Mouse (Mus musculus): ENCODE data around the gene Azin2. TPM values are rescaled to one million over a fixed set of nuclear protein-coding genes. Genes with fewer than 3 reads are reported as not detected.

Gene Azin2
- polyA plus RNA-seq, 1 experiment: 25.9 TPM

- DNase-seq (ENCODE audit: low read depth): no peak
Observed at GRCm38 (mm10) chr4:128935595-128935994, 26.6 kb downstream of the Azin2 start.

GRCm38 (mm10) chr4:128932783-128933182 lies 29.5 kb downstream of the Azin2 start:
- no peak for DNase-seq (ENCODE audit: low read depth)

DNA sequence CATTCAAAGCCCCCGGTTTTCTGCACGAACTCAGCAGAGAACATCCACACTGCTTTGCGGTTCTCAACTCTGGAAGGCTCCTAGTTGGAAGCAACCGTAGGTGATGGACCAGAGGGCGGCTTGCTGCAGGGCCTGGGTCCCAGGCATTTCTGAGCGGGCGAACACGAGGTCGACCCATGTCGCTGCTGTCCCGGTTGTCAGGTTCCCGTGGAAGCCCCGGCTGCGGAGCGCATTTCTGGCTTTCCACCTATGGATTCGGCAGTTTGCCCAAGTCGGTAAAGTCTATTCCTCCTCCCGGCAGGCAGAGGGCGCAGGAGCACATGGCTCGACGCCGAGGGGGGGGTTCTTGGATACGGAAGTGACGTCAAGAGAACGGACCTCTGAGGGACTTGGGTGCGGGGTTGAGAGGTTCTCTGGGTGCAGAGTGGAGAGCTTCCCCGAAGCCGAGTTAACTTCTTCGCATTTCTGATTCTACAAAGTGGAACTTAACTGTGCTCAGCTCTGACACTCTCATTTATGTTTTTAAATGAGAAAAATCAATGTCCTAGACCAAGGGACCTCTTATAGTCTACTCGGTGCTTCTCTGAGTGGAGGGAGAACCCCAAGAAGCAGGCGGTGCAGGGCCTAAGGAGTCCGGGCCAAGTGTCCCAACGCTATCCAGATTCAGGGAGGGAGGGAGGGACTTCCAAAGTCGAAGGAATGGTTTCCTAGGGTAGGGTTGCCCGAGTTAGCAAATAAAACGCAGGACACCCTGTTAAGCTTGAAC lies 37.2 kb downstream of the Azin2 start:
- no peak for DNase-seq (ENCODE audit: low read depth)

DNA sequence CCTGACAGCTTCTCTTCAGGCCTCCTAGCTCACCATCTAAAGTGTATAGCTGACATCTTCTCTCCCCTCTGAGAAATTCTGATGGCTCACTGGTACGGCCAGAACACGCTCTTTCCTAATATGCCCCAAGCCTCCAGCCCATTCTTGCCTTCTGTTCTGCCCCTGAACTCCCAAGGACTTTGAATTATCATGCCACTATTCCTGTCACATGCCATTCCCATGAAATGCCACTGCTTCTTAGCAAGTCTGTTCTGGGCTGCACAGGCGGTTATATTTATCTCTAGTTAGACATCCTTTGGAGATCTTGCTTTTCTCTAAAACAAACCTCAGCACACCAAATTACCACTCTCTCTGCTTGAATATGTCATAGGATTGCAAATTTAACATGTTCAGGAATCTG lies 38.6 kb downstream of the Azin2 start:
- DNase-seq (ENCODE audit: low read depth): no peak

DNA sequence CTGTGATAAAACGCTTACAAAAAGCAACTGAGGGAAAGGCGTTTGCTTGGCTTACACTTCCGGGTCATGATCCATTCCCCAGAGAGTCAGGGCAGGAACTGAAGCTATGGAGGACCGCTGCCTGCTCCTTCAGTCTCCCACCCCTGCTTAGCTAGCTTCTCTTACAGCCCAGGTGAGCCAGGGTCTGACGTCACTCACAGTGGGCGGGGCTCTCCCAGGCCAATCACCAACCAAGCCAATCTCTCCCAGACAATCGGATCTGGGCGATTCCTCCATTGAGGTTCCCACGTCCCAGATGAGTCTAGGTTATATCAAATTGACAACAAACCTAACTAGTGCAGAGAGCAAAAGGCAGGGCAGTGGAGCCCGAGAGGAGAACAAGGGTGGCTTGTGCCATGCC lies 43.1 kb downstream of the Azin2 start:
- no peak for DNase-seq (ENCODE audit: low read depth)

- DNase-seq (ENCODE audit: low read depth): no peak
Observed at GRCm38 (mm10) chr4:128918187-128918586, 44.1 kb downstream of the Azin2 start.

GRCm38 (mm10) chr4:128917756-128918155 lies 44.5 kb downstream of the Azin2 start:
- DNase-seq (ENCODE audit: low read depth): no peak

DNA sequence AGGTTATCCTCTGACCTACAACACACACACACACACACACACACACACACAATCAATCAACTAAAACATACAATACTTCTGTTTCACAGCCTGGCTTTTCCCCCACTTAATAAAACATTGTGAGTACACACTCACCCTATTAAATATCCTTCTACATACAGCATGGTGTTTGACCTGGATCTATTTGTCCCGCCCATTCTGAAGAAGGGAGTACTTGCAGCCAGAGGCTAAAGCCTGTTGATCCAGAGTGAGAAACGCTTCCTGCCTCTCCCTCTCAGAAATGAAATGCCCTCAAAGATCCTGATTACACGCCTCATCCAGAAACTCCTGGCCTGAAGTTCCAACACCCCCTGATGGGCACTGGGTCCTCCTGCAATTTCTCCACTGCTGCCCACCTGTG lies 45.1 kb downstream of the Azin2 start:
- no peak for DNase-seq (ENCODE audit: low read depth)

DNA sequence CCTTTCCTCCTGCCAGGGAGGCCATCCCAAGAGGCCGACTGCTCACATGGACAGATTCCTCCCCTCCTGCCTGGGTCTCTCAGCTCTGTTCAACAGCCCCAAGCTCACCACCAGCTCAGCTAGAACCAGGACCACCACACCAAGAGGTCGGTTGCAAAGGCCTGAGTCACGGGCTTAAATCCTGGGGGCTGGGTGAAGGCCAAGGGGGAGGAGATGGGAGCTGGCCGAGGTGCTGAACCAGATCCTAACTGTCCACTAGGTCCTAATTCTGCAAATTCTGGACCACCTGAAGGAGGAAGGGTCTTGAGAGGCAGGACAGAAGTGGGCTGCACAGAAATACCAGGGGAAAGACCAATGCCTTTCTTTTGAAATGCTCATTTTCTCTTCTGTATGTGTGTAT lies 48.4 kb downstream of the Azin2 start:
- DNase-seq (ENCODE audit: low read depth): no peak

DNA sequence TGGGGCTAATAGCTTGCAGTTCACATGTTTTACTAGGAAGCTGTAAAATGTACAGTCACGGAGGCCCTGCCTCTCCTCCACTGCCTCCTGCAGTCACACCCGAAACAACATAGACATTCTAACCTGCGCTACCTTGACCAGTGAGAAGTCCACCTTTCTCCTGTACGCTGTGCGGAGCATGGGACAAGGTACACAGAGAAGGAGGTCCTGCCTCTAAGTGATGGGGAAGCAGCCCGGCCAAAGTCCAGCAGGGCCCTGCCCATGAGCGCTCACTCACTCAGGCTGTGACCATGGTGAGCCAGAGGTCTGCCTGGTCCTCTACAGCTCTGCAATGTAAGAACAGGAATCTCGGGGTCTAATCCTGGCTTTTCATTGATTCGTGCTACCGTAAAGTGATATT lies 50.2 kb downstream of the Azin2 start:
- no peak for DNase-seq (ENCODE audit: low read depth)

DNA sequence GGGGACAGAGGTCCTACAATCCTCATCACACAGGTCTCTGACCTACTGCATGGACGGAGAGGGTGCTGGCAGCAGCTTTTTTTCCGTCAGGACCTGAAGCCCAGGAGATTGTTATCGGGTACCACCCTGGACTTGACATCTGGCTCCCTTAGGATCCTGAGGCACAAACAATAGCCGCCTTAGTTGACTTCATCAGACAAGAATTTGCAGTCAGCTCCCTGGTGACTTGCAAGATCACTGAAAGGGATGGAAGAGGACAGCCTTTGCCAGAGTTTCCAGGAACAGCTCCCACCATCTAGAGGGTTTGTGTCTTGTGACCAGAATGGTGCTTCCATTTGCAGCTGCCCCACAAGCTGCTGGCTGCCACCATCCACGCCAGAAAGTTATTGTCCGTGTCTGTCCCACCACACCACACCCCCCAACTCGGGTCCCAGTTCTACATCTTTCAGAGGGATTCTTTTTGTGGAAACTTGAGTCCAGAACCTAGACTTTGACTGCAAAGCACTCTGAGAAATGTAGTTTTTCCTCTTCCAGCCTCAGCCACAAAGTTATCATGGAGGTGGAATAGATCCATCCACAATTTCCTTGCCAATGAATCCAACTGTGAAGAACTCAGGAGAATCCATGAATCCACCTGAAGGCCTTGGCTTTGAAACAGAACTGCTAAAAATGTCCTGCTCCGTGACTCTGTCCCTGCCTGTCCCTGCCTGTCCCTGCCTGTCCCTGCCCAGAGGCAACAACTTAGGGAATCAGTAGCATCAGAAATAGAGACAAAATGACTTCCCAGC lies 51.8 kb downstream of the Azin2 start:
- DNase-seq (ENCODE audit: low read depth): no peak

DNA sequence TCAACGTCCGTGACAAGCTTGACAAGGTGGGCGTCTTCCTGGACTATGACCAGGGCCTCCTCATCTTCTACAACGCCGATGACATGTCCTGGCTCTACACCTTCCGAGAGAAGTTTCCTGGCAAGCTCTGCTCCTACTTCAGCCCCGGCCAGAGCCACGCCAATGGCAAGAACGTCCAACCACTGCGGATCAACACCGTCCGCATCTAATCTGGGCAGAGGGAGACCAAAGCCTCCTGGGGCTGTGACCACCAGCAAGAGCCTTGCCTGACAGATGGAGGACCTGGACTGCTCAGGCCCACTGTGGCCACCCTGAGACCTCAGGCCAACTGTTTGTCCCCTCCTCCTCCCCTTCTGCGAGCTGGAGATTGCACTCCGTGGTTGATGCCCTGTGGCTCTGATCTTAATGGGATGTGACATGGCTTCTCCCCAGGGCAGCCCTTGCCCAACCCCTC lies 52.8 kb downstream of the Azin2 start:
- DNase-seq (ENCODE audit: low read depth): no peak

DNA sequence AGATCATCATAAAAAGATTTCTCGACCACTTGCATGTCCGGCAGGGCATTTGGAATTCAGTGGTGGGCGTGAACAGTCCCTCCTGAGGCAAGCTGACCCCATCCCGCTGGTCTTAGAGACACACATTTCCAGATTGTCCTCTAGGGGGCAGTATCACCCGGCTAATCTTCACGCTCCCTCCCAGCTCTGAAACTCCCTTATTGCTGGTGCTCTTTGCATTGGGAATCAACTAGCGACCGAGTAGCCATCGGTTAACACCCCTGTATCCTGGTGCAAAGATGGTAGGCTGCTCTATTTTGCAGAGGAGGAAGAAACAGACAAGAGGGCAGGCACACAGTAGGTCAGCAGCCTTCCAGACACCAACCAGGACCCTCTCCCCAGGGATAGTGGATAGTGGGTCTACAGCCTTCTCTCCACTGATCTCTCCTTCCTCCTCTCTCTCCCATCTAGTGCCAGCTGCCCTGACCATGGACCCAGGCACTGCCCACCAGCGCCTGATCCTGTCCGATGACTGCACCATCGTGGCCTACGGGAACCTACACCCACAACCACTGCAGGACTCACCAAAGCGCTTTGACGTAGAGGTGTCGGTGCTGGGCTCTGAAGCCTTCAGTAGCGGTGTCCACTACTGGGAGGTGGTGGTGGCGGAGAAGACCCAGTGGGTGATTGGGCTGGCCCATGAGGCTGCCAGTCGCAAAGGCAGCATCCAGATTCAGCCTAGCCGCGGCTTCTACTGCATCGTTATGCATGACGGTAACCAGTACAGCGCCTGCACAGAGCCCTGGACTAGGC lies 53.5 kb downstream of the Azin2 start:
- no peak for DNase-seq (ENCODE audit: low read depth)

DNA sequence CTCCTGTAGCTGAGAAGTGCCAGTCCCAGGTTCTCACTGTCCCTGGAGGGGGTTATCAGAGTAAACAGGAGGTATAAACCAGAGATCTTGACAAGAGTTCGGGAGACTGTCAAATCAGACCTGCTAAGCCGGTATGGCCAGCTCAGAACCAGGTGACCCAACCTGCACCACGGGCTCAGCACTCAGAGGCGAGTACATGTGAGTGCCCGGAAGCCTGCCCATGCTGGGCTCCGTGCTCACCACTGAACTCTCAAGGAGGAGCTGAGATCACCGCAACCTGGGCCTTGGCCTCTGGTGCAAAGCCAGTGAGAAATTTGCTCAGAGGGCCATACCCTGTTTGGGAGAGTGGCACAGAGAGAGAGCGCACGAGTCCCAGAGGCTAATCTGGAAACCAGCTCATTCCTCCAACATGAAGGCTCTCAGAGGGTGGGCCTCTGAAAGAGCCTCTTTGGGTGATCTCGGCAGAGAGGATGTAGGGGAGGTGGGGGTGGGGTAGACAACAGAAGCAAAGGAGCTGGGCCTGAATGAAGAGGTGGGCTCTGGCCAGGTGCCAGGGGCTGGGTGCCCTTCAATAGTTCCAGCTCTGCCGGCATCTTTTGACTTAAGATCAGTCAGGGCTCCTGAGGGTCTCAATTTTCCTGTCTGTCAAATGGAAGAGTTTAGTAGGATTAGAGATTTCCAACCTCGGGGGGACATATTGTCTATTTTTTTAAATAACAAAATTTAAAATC lies 54.8 kb downstream of the Azin2 start:
- peak; percentile 41 for DNase-seq (ENCODE audit: low read depth)

GRCm38 (mm10) chr4:128906757-128907156 lies 55.5 kb downstream of the Azin2 start:
- DNase-seq (ENCODE audit: low read depth): no peak

GRCm38 (mm10) chr4:128905251-128905650 lies 57.0 kb downstream of the Azin2 start:
- no peak for DNase-seq (ENCODE audit: low read depth)

GRCm38 (mm10) chr4:128904035-128904800 lies 58.0 kb downstream of the Azin2 start:
- DNase-seq (ENCODE audit: low read depth): no peak

DNA sequence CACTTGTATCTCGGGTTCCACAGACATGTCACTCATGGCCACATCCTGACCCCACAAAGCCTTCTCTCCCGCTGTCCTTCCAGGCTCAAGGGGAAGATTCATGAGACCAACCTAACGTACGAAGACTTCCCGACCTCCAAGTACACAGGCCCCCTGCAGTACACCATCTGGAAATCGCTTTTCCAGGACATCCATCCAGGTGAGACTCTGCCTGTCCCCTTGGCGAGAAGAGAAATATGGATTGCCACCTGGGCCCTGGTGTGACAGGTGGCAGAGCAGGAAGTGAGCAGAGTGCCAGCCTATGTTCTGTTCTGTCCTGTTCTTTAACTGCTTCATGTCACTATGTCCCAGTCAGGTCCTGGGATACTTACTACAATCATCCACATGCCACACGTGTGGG lies 59.9 kb downstream of the Azin2 start:
- no peak for DNase-seq (ENCODE audit: low read depth)

GRCm38 (mm10) chr4:128900484-128900883 lies 61.8 kb downstream of the Azin2 start:
- no peak for DNase-seq (ENCODE audit: low read depth)

DNA sequence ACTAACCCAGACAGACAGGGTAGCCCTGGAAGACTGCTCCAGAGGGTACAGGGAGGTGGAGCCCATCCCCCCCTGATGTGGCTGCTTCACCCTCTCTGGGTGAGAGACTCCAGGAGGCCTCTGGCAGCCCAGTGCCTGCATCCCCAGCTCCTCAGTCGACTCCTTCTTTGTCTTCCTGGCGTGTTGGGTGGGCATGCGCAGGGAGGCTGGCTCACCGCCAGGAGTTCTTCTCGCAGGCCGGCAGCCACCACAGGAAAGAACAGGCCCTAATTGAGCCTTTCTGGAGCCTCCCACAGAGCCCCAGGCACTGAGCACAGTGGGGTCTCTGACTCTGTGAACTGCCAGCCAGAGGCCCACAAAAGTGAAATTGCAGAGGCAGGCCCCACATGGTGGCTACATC lies 62.9 kb downstream of the Azin2 start:
- no peak for DNase-seq (ENCODE audit: low read depth)

GRCm38 (mm10) chr4:128897911-128898421 lies 64.3 kb downstream of the Azin2 start:
- DNase-seq (ENCODE audit: low read depth): no peak
